Mouse (Mus musculus) myocyte (in vitro differentiated cells): ENCODE data around the gene Ccdc113. TPM values are rescaled to one million over a fixed set of nuclear protein-coding genes. Genes with fewer than 3 reads are reported as not detected.

Experiments
- H3K27me3 ChIP-seq: one replicate; pipeline ENCODE4 v1.6.1; 2011; ENCODE audit not compliant: control insufficient read depth, insufficient read depth, insufficient read length
- H3K36me3 ChIP-seq: one replicate; pipeline ENCODE4 v1.6.1; 2011; ENCODE audit not compliant: control insufficient read depth, insufficient read depth
- H3K4me2 ChIP-seq: one replicate; pipeline ENCODE4 v1.6.1; 2011; ENCODE audit warnings: low read depth, control low read depth
- H3K4me3 ChIP-seq: one replicate; pipeline ENCODE4 v1.5.1; 2011; ENCODE audit warnings: mild to moderate bottlenecking, control low read depth, moderate library complexity
- H3K79me2 ChIP-seq: one replicate; pipeline ENCODE4 v1.6.1; 2011; ENCODE audit not compliant: control insufficient read depth, insufficient read depth
- H3ac ChIP-seq: one replicate; pipeline ENCODE4 v1.6.1; 2011; ENCODE audit not compliant: control insufficient read depth, insufficient read length
- CEBPB ChIP-seq: IDR thresholded peaks from 2 replicates; pipeline ENCODE4 v1.6.1; 2011; ENCODE audit warnings: mild to moderate bottlenecking, moderate library complexity; ENCODE audit not compliant: poor library complexity, insufficient read depth, severe bottlenecking
- E2F4 ChIP-seq: IDR thresholded peaks from one replicate; pipeline ENCODE4 v1.6.1; 2011; ENCODE audit warnings: mild to moderate bottlenecking, control low read depth, moderate library complexity; ENCODE audit not compliant: insufficient read depth
- MAX ChIP-seq: IDR thresholded peaks from one replicate; pipeline ENCODE4 v1.6.1; 2011; ENCODE audit warnings: low read depth, mild to moderate bottlenecking, control low read depth
- MYOD1 ChIP-seq, 3 experiments: IDR thresholded peaks; one replicate each; pipeline ENCODE4 v1.6.1; 2011; ENCODE audit warnings: control low read depth in 2 of 3, low read depth in 2 of 3, mild to moderate bottlenecking in 2 of 3, moderate library complexity in 1 of 3; ENCODE audit not compliant: insufficient read length in 2 of 3, control insufficient read depth in 1 of 3
- MYOG ChIP-seq, 3 experiments: IDR thresholded peaks; one replicate each; pipeline ENCODE4 v1.6.1; 2011; ENCODE audit warnings: control low read depth in 2 of 3, low read depth in 2 of 3, mild to moderate bottlenecking in 2 of 3; ENCODE audit not compliant: insufficient read length in 2 of 3, control insufficient read depth in 1 of 3, insufficient read depth in 1 of 3
- POLR2A ChIP-seq: IDR thresholded peaks from one replicate; pipeline ENCODE4 v1.6.1; 2011; ENCODE audit warnings: low read depth, mild to moderate bottlenecking, control low read depth, moderate library complexity; ENCODE audit not compliant: insufficient read length
- POLR2AphosphoS2 ChIP-seq: IDR thresholded peaks from one replicate; pipeline ENCODE4 v1.6.1; 2011; ENCODE audit warnings: low read depth, control low read depth; ENCODE audit not compliant: insufficient read length
- REST ChIP-seq: IDR thresholded peaks from one replicate; pipeline ENCODE4 v1.6.1; 2011; ENCODE audit warnings: mild to moderate bottlenecking, control low read depth, moderate library complexity; ENCODE audit not compliant: insufficient read depth, insufficient read length
- SRF ChIP-seq: IDR thresholded peaks from one replicate; pipeline ENCODE4 v1.6.1; 2011; ENCODE audit warnings: low read depth; ENCODE audit not compliant: control insufficient read depth, insufficient read length
- TCF12 ChIP-seq: IDR thresholded peaks from one replicate; pipeline ENCODE4 v1.6.1; 2011; ENCODE audit warnings: mild to moderate bottlenecking, control low read depth; ENCODE audit not compliant: poor library complexity, insufficient read depth, severe bottlenecking
- TCF3 ChIP-seq: IDR thresholded peaks from one replicate; pipeline ENCODE4 v1.6.1; 2011; ENCODE audit warnings: low read depth, control low read depth; ENCODE audit not compliant: insufficient read length
- USF1 ChIP-seq: IDR thresholded peaks from one replicate; pipeline ENCODE4 v1.6.1; 2011; ENCODE audit warnings: low read depth, mild to moderate bottlenecking, control low read depth, moderate library complexity
- polyA plus RNA-seq: library from polyadenylated mRNA; unstranded; fragments of >200 nt; fragmentation: generic; extraction: Trizol; gene quantifications from one replicate; pipeline ENCODE4 v1.2.1, GENCODE M21; 2012; ENCODE audit warnings: missing spikeins

Gene Ccdc113
- polyA plus RNA-seq, 1 experiment = not detected

DNA sequence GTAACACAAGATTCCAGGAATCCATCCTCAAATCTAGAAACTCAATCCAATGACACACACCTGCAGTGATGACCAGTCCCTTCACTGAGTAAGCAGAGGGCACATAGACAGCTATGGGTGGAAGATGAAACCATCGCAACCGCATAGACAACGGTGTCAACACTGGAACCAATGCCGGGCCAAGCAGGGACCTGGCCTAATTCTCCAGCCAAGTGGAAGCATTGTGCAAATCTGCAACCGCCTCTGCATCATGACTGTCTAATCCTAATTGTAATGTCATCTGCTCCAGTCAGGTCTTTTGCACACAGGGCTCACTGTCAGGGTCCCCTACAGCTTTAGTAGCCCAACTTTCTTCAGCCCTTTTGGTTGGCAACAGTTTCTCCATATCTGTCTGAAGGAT, 33.4 kb upstream of the Ccdc113 start:
- Histone ChIP-seq H3K4me3 (no peak overlapping the region), H3K4me2 (no peak overlapping the region), H3K36me3 (no peaks in the 10 kb centered on the region), H3K27me3 (peaks cover 62% of the 10 kb centered on the region), H3ac (no peak overlapping the region), H3K79me2 (no peaks in the 10 kb centered on the region)
- TF ChIP-seq POLR2AphosphoS2 (no peak), REST (no peak), TCF3 (no peak), POLR2A (no peak), MYOD1 (IDR thresholded peaks at IDR 0.05; ENCODE audit: control insufficient read depth in 1 of 3, insufficient read length in 2 of 3, low read depth in 2 of 3) (no peak), TCF12 (no peak), MYOG (IDR thresholded peaks at IDR 0.05; ENCODE audit: control insufficient read depth in 1 of 3, insufficient read depth in 1 of 3, insufficient read length in 2 of 3, low read depth in 2 of 3) (no peak), USF1 (no peak), CEBPB (no peak), MAX (no peak), SRF (no peak), E2F4 (no peak)

DNA sequence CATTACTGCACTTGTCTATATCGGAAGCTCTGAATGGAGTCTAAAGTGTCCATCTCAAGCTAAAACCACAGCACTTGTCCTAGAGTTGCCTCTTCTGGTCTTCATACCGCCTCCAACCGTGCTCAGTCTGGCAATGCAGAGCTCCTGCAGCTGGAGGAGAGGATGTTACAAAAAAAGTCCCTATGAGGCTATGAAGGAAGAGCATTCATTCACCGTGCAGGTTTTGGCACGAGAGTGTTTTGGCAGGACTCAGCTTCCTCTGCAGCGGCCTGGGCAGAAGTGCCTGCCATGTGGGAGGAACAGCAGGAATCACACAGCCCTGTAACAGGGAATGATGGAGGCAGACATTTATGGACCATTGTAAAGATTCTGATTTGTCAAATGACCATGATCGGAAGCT, 31.5 kb upstream of the Ccdc113 start:
- TF ChIP-seq E2F4 = no peak
- no peak for TF ChIP-seq POLR2A
- no peak for TF ChIP-seq TCF12
- no peak for TF ChIP-seq POLR2AphosphoS2
- no peak for TF ChIP-seq SRF
- TF ChIP-seq USF1 = no peak
- H3K4me2 ChIP-seq = no peak overlapping the region
- H3K4me3 ChIP-seq = no peak overlapping the region
- no peaks in the 10 kb centered on the region for H3K36me3 ChIP-seq
- no peak overlapping the region for H3ac ChIP-seq
- peaks cover 44% of the 10 kb centered on the region for H3K27me3 ChIP-seq
- H3K79me2 ChIP-seq = no peaks in the 10 kb centered on the region

DNA sequence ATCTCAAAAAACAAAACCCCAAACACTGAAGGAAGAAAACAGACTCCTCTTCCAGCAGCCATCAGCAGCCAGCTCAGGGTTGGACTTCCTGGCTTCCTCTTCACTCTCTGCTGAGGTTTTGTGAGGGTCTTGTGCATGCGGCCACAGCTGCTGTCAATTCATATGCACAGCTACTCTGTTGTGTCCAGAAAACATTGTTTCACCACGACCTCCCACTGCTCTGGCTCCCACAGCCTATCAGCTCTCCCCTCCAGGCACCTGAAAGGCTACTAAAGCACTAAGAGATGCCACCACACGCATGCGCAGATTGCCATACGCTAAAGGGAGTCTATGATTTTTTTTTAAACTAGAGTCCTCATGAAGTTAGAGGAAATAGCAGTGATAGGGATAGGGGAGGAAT, 29.1 kb upstream of the Ccdc113 start:
- Histone ChIP-seq H3K27me3 (peaks cover 27% of the 10 kb centered on the region), H3K4me2 (no peak overlapping the region), H3K36me3 (no peaks in the 10 kb centered on the region), H3K4me3 (no peak overlapping the region), H3K79me2 (no peaks in the 10 kb centered on the region), H3ac (no peak overlapping the region)
- TF ChIP-seq E2F4 = no peak
- no peak for TF ChIP-seq TCF3
- no peak for TF ChIP-seq MAX
- no peak for TF ChIP-seq MYOD1 (IDR thresholded peaks at IDR 0.05; ENCODE audit: control insufficient read depth in 1 of 3, insufficient read length in 2 of 3, low read depth in 2 of 3)
- no peak for TF ChIP-seq POLR2AphosphoS2
- no peak for TF ChIP-seq USF1
- TF ChIP-seq CEBPB = no peak
- no peak for TF ChIP-seq POLR2A
- no peak for TF ChIP-seq REST

DNA sequence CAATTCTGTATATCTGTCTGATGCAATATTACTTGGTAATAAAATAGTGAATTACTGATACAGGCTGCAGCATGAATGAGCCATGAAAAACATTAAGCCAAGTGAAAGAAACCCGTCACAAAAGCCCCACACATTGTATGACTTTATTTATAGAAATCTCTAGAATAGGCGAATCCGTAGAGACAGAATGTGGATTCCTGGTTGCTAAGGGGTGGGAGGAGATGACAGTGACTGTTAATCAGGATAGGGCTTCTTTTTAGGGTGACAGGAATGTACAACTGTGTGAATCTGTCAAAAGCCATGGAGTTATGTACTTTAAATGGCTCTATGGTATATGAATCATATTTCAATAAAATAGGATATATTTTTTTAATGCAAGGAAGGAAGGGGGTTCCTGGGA, 28.3 kb upstream of the Ccdc113 start:
- Histone ChIP-seq H3K4me2 (peak overlapping the region; percentile 25), H3ac (no peak overlapping the region)
- TF ChIP-seq TCF12 (no peak), CEBPB (no peak), MAX (no peak), TCF3 (no peak), E2F4 (no peak), POLR2A (no peak), USF1 (no peak), MYOD1 (IDR thresholded peaks at IDR 0.05; ENCODE audit: control insufficient read depth in 1 of 3, insufficient read length in 2 of 3, low read depth in 2 of 3) (no peak), REST (no peak), POLR2AphosphoS2 (no peak), SRF (no peak), MYOG (IDR thresholded peaks at IDR 0.05; ENCODE audit: control insufficient read depth in 1 of 3, insufficient read depth in 1 of 3, insufficient read length in 2 of 3, low read depth in 2 of 3) (no peak)

DNA sequence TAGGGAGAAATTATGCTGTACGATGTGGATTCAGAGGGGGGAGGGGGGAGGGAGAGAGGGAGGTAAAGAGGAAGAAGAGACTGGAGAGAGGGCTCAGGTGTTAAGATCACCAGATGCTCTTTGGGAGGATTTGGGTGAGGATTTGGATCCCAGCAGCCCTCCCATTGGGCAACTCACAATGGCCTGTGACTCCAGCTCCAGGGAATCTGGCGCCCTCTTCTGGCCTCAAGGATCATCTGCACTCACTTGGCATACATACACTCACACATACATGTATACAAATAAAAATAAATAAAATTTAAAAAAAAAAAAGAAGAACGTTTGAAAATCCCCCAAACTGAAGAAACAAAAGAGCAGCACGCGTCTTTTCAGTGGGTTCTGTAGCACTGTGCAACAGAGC, 27.6 kb upstream of the Ccdc113 start:
- H3K27me3 ChIP-seq = peaks cover 28% of the 10 kb centered on the region
- H3K4me3 ChIP-seq = no peak overlapping the region
- TF ChIP-seq TCF3 = no peak
- no peak for TF ChIP-seq POLR2AphosphoS2
- TF ChIP-seq POLR2A = no peak
- TF ChIP-seq USF1 = no peak
- no peak for TF ChIP-seq REST
- no peak for TF ChIP-seq CEBPB
- no peak overlapping the region for H3K4me2 ChIP-seq
- H3K79me2 ChIP-seq = no peaks in the 10 kb centered on the region
- H3K36me3 ChIP-seq = no peaks in the 10 kb centered on the region
- H3ac ChIP-seq = no peak overlapping the region

More for the DNA sequence above, 28.3 kb upstream of the Ccdc113 start:
- H3K36me3 ChIP-seq = no peaks in the 10 kb centered on the region
- H3K27me3 ChIP-seq = peaks cover 24% of the 10 kb centered on the region
- H3K79me2 ChIP-seq = no peaks in the 10 kb centered on the region
- no peak overlapping the region for H3K4me3 ChIP-seq
